Mouse (Mus musculus) frontal cortex, postnatal 25 days (tissue): ENCODE measurements around the gene Acvr2b.
A peak's percentile ranks its signal among the peaks of the same experiment; 100 is the strongest.

Experiments used
- DNase-seq, 2 experiments: peaks; one replicate each; pipeline ENCODE4 v3.0.0; 2022; ENCODE audit warnings: low spot score in 2 of 2

The Acvr2b gene

DNA sequence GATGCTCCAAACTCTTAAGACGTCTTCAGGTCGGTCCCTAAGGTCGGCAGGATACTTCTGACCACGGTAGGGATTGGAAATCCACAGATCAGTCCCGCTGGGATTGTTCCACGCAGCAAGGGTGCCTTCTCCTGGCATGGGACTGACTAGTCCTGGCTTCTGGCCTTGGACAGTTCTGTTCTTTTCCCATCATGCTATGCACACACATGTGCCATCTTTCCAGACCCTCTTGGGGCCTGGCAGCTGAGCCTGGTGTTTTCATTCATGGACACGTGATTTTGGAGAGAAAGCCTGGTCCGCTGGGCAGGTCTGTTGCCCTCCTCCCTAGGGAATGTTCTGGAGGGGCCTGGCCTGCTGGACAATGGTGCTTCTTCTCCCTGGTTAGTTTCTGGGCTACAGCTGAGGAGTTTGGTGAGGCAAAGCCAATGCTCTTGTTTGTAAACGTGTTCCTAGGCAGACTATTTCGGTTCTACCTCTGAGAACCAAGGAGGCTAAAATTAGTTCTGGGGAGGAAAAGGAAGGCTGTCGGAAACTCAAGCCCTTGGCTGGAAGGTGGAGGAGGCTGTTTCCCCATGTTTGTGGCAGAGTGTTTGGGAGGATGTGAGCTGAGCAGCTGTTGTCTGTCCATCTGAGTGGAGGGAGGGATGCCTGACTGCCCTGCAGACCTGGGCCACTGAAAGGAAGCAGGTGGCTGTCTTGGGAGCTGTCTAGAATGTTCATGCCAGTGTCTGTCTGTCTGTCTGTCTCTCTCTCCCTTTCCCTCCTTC is 7.2 kb downstream of the Acvr2b start:
- DNase-seq: no peak

DNA sequence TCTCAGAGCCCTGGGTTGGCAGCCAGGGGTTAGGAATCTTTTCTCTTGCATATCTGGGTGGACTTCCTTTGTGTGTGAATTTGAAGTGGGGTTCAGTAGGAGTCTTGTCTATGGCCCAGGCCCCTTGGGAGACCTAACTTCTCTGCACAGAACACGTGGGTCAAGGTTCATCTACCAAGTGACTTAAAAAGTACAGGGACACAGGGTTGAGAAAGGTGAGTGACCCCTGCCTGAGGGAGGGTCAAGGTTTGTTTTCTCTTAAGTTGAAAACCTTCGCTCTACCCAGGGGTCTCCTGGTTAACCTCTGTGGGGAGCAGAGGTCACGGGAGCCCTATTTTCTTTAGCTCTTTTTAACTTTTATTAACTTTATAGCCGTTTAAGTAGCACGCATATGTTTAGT is 7.9 kb downstream of the Acvr2b start:
- DNase-seq: no peak

DNA sequence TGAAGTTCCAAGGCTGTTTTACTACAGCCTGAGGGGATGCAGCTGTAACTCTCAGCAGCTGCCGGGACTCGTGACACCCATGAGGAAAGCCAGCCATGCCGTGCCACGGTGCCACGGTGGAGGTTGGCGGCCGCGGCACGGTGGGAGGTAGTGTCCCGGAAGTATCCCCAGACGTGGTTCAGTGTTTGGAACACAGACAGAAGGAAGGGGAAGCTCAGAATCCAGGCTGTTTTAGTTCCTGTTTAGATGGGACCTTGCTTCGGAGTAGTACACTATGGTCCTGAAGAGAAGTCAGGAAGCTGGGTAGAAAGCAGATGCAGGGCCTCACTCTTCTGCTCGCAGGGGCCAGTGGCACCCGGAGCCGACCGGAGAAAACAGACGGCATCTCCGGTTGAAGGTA is 16.1 kb downstream of the Acvr2b start:
- no peak for DNase-seq

DNA sequence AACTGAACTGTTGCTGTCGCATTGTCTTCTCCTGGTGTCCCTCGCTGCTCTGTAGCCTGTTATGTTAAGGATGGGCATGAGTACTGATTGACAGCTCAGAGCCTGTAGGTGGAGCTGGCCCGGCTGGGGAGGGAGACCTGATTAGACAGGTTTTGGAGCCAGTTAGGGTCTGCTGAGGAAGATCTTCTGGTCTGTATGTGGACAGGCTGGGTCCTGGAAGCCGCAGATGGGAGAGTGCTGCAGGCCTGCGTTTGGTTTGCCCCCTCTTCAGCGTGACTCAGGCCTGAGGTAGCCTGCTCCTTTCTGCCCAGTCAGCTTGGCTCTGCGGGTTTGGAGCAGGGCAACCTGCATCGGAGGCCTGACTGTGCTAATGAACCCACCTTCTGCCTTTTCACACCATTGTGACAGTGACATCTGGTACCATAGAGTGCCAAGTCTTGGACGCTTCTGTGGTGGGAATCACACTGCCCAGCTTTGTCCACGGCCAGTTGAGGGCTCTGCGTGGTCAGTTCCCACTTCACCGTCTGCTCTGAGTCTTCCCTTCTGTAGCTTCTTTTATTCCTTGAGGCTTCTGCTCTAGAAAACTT is 18.0 kb downstream of the Acvr2b start:
- DNase-seq: no peak

DNA sequence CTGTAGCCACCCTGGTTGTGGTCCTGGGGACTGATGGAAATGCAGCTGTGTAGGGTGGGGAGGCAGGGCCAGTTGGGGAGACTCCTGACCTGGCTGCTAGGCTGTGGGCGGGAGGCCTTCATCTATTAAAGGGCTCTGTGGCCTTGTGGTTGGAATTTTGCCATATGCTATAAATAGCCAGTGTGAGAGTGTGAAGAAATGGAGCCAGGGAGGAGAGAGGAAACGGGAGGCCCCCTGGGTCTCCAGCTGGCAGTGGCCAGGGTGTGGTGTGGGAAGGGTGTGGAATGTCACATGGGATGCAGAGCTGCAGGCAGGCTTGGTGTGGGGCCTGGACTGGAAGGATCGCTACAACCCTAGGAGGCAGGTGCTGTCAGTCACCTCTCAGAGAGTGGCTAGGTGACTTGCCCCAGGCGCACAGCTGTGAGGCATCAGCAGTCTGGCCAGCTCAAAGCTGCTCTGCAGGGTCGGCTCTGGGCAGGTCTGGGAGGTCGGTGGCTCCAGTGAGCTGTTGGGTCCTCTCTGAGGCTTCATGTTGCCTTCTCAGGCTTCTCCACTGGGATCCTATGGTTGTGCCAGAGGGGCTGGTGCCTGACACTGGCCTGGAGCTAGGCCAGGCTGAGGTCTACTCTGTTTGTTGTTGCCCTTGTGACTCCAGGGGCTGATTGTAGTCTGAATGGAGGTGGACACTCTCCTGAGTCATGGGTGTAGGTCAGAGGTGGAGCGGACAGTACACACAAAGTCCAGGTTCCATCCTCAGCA is 23.5 kb downstream of the Acvr2b start:
- no peak for DNase-seq

DNA sequence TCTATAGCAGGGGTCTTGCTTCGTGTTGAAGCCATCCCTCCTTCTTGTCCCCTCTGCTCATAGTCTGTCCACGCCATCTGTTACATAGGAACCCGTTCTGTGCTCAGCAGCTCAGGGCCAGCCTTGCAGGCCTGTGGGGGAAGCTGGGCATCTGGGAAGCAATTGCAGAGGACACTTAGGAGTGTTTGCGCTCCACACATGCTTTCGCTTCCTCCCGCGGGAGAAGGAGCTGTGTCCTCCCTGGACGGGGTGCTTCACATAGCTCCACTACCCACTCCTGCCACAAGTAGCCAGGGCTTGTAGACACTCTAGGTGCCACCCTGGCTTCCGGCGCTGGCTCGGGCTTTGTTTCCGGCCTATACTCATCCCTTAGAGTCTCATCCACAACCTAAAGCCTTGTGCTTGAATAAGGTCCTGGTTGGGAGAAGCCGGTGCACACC is 24.1 kb downstream of the Acvr2b start:
- DNase-seq: no peak

DNA sequence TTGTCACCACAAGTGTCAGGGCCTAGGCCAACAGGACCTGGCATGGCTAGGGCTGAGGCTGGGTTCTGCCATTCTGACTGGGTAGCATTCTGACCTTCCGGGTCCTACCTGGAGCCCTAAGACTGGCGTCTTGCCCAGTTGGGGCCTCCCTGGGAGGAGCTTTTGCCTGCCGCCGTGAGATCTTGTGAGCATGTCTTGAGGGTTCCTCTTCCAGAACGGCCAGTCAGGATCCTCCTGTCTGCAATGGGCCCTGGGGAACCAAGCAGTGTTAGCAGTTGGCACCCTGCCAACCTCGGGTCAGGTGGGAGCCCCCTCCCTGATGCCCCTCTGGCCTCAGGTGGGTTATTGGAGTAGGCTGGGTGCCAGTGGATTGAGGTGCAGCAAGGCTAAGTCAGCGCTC is 24.6 kb downstream of the Acvr2b start:
- no peak for DNase-seq

DNA sequence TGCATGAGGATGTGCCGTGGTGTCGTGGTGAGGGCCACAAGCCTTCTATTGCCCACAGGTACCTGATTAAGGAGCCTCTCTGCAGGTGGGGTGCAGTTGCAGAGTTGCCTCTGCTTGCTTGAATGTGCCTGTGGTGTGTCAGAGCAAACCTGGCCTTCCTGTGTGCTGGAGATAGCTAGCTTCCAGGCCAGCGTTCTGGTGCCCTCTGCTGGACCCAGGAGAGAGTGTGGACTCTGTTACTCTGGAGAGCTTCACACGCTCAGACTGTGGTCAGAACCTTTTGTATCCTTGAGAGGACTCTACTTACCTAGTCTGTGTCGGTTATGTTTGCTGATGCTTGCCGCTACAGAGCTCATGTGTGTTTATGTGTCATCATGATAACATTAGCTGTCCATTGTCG is 28.4 kb downstream of the Acvr2b start:
- peak; percentile 67 to 68 for DNase-seq

DNA sequence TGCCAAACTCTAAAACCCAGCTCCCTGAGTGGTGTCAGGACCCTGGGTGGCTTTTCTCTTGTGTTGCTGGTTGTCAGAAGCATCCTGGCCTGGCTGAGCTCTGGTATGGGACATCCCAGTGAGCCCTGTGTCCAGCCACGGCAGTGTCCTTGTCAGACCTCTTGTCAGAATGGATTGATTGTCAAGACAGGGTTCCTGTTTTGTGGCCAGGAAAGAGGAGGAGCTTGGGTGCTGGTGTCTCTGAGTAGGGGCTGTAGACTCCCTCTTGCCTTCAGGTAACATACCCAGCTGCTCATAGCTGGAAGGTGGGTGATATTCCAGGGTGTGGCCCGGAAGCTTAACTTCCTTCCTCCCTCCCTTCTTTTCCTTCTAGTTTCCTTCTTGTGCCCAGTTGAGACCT is 33.9 kb downstream of the Acvr2b start:
- DNase-seq: no peak

DNA sequence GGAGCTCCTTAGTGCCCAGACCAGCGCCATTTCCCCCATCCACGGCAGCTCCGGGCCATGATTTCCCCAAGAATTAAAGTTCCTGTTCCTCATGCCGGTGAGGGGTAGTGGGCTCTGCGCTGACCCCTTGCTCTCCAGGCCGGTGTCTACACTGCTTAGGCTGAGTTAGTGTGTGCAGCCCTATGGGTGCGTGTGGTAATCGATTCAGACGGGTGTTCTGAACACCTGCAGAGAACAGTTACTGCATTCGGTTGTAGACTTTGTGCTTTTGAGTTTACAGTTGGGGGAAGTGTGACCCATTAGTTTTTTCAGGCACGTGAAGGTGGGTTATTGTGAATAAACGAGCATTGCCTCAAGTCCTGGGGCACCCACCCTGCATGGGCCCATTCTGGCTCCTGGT is 36.1 kb downstream of the Acvr2b start:
- DNase-seq: no peak

DNA sequence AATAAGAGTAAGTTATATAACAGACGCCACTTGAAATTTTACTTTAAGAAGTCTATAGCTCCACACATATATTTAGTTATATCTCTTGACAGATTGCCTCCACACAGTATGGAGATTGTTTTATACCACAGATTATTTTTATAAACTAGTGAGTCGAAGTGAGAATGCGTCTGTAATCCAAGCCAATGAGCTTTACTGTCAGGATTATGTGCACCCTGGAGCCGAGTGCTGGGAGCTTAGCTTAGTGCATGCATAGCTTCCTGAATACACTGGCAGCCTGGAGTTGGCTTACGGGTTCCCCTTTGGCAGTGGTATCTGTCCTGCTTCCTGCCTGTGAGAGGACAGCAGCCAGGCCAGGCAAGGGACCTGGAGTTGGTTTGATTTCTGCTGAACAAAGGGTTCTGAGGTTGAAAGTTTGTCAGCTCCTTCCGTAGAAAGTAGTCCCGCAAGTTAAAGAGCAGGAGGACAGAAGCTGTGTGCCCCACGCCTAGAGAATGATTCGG is 36.6 kb downstream of the Acvr2b start:
- DNase-seq: no peak

DNA sequence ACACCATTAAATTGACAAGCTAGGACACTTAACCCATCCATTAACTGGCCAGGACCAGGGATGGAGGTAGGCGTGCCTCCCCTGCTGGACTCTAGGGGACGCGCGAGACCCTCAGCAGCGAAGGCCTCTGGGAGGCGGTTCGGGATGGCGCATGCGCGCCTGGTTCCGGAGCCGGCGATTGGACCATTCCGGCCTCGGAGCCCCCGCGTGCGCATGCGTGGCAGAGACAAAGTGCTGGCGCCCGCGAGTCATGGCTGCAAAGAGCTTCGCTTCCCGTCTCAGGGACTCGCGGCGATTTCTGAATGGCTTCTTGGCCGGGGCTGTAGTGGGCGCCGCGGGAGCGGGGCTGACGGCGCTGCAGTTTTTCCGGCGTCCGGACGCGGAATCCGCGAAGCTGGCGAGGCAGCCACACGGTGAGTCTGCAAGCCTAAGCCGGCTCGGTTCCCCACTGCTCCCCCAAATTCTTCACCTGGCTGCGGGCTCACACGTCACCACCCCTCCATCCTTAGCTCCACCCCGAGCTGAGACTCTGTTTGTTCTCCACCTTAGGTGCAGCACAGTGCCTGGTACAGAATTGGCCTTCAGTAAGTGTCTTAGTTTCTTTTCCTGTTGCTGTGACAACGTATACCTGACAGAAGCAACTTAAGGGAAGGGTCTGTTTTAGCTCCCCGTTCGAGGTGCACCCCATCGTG is 43.0 kb downstream of the Acvr2b start, which contains the start of gene Exog:
TSS of gene Exog (plus strand) at position 206 of the 692 bp plus-strand sequence.
- DNase-seq: peak; percentile 96 to 99

DNA sequence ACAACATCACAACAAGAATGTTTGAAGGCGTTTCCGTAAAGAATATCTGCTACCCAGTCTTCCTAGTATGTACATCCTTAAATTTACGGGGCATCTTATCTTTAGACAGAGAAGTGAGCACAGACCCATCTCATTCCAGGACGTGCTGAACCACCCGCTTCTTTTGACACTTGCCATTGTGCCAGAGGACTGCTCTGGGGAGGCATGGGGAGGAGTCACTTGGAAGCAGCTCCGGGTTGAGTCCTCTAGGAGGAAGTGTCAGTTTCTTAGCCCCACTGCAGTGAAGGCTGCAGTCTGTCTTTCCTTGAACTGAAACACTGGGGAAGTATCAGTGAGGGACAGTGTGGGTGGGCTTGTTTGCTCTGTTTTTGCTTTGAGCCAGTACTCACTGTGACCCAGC is 43.8 kb downstream of the Acvr2b start:
- no peak for DNase-seq

DNA sequence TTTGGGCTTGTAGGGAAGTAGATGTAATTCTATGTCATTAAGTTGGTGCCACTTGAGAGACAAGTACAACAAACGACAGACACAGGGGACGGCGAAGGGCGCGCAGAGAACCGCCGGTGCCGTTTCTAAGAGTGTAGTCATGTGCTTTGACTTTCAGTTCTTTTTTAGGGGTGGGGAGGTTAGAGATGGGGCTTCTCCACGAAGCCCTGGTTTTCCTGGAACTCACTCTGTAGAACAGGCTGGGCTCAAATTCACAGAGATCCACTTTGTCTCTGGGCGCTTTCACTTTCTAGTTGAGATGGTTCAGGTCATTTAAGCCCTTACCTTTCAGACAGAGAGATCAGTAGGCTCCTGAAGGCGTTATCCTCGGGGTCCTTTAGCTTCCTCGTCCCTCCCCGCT is 54.0 kb downstream of the Acvr2b start:
- DNase-seq: no peak

DNA sequence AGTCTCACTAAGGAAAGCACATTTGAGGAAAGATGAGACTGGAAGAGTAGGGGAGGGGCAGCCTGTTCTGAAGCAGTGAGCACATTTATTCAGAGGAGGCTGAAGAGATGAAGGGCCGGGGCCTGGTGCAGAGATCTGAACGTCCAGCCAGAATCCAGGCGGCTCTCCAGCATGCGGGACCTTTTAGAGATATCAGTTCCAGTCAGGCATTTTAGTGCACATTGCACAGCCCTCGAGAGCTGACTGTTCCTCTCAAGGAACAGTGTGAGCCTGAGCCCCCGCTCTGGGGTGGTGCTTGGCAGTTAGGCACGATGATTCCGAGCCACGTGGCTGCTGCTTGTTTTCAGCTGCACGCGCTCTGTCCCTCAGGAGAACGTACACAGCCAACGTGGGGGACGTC is 55.2 kb downstream of the Acvr2b start:
- no peak for DNase-seq

DNA sequence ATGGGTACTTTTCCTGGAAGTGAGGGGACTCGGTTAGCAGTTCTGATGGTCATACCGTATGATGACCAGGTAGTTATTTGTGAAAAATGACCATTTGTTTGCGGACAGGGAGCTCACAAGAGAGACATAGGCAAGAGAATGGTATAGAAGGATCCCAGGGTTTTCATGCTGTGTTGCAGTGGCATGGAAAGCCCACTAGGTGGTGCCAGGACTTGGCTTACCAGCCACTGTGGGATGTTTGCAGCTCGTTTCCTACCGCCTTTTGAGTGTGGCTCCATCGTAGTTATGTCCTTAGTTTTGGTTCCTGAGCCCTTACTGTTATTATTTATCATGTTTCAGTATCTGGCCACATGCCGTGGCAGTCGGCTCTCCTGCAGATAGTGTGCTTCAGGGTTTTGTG is 58.5 kb downstream of the Acvr2b start:
- peak; percentile 64 to 73 for DNase-seq

DNA sequence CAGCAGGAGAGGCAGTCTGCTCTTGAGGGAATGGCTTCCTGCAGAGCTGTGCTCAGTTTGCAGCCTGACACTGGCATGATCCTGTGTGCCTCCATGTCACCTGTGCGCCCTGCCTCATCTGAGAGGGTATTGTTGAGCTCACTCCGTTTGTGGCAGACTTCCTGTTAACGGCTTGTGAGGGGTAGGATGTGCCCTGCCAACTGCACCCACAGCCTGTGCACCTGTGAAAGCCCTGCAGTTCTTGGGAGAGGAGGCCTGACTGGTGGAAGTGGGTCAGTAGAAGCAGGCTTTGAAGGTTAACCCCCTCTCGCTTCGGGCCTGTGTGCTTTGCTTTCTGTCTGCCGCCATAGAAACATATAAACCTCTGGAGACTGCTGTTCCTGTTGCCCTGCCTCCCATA is 63.1 kb downstream of the Acvr2b start:
- no peak for DNase-seq

DNA sequence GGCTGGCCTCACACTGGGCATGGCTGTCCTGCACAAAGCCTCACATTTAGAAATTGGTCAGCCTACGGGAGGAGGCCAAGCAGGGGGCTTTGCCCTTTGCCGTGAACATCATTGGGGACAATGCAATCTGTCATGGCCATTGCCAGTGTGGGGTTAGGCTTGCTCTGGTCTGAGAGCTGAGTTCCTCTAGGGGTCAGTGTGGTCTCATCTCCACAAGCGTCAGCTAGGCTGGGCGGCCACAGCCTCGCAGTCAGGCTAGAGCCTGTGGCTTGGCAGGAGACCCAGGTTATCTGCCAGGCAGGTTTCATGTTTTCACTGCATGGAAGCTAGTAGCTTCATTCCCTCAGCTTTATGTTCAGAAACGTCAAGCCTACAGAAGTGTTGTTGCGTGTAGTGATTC is 63.7 kb downstream of the Acvr2b start:
- no peak for DNase-seq

DNA sequence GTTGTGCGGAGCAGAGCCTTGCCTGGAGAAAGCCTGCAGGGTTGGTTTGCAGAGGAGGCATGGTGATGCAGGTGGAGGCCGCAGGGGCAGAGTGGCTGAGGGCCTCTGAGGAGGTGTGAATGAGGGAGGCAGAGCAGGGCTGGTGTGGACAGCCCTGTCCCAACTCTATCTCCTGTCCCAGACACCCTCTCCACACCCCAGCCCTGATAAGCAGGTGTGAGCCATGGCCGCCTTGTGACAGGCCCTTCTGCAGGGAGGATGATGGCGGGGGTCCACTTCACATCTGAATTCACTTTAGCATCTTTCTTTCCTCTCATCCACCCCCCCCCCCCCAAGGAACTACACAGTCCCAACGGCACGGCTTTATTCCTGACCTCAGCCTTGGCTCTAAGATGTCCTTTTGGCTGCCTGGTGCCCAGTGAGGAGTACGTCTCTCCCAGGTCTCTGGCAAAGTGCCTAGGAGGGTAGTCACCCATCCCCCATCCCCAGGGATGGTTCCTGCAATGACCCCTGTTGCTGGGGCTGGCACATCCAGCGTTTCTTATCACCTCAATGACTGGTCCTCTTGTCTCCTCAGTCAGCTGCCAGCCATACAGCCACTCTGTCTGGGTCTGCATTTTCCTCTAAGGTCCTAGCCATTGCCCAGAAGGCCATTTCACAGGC is 67.9 kb downstream of the Acvr2b start:
- no peak for DNase-seq

DNA sequence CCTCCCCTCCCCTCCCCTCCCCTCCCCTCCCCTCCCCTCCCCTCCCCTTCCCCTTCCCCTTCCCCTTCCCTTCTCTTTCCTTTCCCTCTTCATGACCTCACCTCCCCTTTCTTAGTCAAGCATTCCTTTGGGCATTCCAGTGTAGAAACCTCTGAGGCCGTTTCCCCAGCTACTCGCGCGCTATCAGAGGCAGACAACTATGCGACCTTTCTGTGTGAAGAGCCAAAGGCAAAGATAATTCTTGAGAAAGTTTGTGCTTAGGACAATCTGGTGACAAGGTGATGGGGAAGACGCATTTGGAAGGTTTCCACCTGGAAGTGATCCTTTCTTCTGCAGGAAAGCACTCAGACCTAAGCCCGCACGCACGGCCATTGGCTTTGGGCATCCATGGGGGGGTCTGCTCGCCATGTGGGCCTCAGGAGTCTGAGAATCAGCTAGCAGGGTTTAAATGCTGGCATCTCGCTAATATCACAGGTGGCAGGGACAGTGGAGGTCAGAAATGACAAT is 70.5 kb downstream of the Acvr2b start:
- DNase-seq: no peak

DNA sequence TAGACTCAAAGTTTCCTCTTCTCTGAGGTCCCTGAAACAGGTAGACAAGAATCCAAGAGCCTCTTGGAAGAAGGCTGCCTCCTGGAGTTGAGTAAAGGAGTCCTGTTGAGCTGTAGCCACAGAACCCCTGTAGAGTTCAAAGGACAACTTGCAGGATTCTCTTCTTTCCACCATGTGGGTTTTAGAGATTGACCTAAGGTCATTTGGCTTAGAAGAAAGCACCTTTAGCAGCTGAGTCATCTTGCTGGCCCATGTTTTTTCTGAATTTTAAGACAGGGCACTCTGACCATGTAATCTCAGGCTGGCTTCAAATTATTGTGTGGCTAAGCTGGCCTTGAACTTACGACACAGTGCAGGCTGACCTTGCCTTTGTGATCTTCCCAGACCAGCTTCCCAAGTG is 71.1 kb downstream of the Acvr2b start:
- no peak for DNase-seq
